Mouse (Mus musculus): ENCODE measurements around the gene Gabrb1.

DNA sequence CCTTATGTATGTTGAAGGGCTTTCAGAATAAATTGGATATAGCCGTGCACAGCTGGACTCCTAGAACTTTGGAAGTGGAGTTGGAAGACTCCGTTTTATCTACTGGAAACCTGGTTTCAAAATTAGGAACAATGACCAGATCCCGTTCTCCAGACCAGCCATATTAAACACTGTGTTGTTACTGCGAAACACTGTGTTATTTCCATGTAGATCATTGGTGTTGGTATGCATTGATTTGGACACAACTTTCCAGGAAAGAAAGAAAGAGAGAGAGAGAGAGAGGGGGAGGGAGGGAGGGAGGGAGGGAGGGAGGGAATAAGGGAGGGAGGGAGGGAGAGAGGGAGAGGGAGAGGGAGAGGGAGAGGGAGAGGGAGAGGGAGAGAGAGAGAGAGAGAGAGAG is 517.1 kb downstream of the Gabrb1 start:
- no peak for TF ChIP-seq CTCF (IDR thresholded peaks at IDR 0.05; ENCODE audit: control insufficient read depth, insufficient read depth, insufficient read length)
- no peak for TF ChIP-seq MYOD1 (IDR thresholded peaks at IDR 0.05; ENCODE audit: control insufficient read depth, insufficient read length, low read depth)

Measured in C2C12 (cell line).